In genomic region chr4:55823583-55823982, GRCm38 (mm10) we compare ENCODE assay signal across 16 mouse cellular contexts.
"Had no signal": no experiment of that assay in that cellular context is flagged by ENCODE, and none has a peak within 500 bp of the region (broad histone marks: within the 10 kb centered on the region; RNA-seq: fewer than 3 reads in every experiment).

No protein-coding gene starts in this region.

- H3K9me3 ChIP-seq: limb, embryonic 10.5 days; limb, embryonic 13.5 days; liver, embryonic 12.5 days; liver, embryonic 15.5 days; midbrain, embryonic 10.5 days; midbrain, embryonic 13.5 days had no signal

- H3K27me3 ChIP-seq: limb, embryonic 13.5 days; liver, embryonic 12.5 days; liver, embryonic 15.5 days; megakaryocyte, embryonic 14.5 days; midbrain, embryonic 13.5 days had no signal

- H3K4me3 ChIP-seq: layer of hippocampus, adult 2 months; limb, embryonic 10.5 days; limb, embryonic 13.5 days; liver, embryonic 12.5 days; liver, embryonic 15.5 days; megakaryocyte, embryonic 14.5 days; midbrain, embryonic 10.5 days; midbrain, embryonic 13.5 days had no signal

- ATAC-seq: liver, embryonic 12.5 days; midbrain, embryonic 13.5 days; midbrain, embryonic 16.5 days had no signal

- H3K27ac ChIP-seq: kidney, postnatal 0 days; layer of hippocampus, adult 2 months; limb, embryonic 10.5 days; limb, embryonic 13.5 days; liver, embryonic 12.5 days; liver, embryonic 15.5 days; midbrain, embryonic 10.5 days; midbrain, embryonic 13.5 days had no signal

- H3K4me1 ChIP-seq: limb, embryonic 10.5 days; limb, embryonic 13.5 days; liver, embryonic 12.5 days; liver, embryonic 15.5 days; megakaryocyte, embryonic 14.5 days; midbrain, embryonic 10.5 days; midbrain, embryonic 13.5 days had no signal

- H3K4me2 ChIP-seq: limb, embryonic 13.5 days; liver, embryonic 12.5 days; liver, embryonic 15.5 days; midbrain, embryonic 13.5 days had no signal

- H3K36me3 ChIP-seq: limb, embryonic 10.5 days; limb, embryonic 13.5 days; liver, embryonic 12.5 days; liver, embryonic 15.5 days; midbrain, embryonic 10.5 days; midbrain, embryonic 13.5 days had no signal

- H3K9ac ChIP-seq: limb, embryonic 13.5 days; liver, embryonic 12.5 days; liver, embryonic 15.5 days; midbrain, embryonic 13.5 days had no signal

- DNase-seq: kidney, adult 2 months; kidney, postnatal 25 days; lung, adult 2 months; lung, postnatal 14 days; right cerebral cortex, postnatal 4 days; thymus, postnatal 36 days had no signal
